Mouse (Mus musculus) megakaryocyte, embryonic 14.5 days (primary cell): ENCODE measurements at regions not wholly inside any gene's neighbourhood (a gene's known extent, or its start where the extent isn't known, plus 50 kb on each side); places are given as distances from the start of the nearest gene placed in this dataset.

Source experiments
- FLI1 ChIP-seq: IDR thresholded peaks from 2 replicates; pipeline ENCODE4 v1.6.1; 2012; ENCODE audit warnings: low read length, inconsistent platforms, mixed read lengths
- GATA1 ChIP-seq: IDR thresholded peaks from 3 replicates; pipeline ENCODE4 v1.6.1; 2012; ENCODE audit warnings: mixed read lengths, low read length, inconsistent platforms, borderline replicate concordance

- no peak for TF ChIP-seq FLI1
- TF ChIP-seq GATA1 = no peak
Measured at GRCm38 (mm10) chr14:76821892-76822291, 214.7 kb upstream of the Ccdc122 start.
